Mouse (Mus musculus): ENCODE measurements around the gene Lmtk2.

The Lmtk2 gene

DNA sequence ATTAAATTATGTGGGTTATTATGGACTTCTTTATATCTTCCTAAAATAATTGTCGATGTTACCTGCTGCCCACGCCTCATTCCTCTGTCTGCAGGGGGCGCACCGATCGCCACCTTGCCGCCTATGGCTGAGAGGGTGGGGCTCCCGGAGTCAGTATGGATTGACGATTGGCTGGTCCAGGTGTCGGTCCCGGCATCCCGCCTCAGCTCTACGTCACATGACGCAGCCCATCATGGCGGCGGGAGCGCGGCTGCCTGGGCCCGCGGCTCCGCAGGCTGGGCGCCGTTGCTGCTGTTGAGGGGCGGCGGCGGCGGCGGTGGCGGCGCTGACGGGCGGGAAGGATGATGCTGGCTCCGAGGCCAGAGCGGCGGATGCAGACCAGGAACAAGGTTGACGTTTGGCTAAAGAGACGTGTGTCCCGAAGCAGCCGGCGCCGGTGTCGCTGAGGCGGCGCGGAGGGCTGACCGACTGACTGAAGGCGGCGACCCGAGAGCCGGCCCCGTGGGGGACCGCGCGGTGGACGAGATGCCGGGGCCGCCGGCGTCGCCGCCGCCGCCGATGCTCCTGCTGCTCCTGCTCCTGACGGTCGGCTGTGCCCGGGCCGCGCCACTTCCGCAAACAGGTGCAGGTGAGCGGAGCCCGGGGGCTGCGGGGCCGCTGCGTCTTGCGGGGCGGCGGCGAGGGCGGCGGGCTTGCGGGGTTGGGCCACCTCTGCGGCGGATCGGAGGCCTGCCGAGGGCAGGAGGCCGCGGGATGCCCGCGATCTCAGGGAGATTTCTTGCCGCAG, at the start of gene Lmtk2:
Gene Lmtk2, plus strand, starts transcription at position 288 of the 787 bp plus-strand sequence.
- in situ Hi-C loops (cut with MseI, MboI): no loop called here

DNA sequence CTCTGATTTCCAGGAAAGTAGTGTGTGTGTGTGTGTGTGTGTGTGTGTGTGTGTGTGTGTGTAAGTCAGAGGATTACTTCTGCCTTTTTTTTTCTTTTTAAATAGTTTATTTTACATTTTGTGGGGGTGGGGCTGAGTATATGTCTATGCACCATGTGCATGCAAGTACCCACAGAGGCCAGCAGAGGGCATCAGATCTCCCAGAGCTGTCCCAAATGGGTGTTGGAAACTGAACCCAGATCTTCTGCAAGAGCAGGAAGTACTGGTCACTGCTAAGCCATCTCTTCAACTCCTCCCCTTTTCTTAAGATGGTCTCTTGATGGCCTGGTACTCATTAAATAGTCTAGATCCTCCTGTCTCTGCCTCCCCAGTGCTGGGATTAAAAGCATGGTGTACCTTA, 49.0 kb upstream of the Lmtk2 start:
- in situ Hi-C loops (cut with MseI, MboI): no loop called here

DNA sequence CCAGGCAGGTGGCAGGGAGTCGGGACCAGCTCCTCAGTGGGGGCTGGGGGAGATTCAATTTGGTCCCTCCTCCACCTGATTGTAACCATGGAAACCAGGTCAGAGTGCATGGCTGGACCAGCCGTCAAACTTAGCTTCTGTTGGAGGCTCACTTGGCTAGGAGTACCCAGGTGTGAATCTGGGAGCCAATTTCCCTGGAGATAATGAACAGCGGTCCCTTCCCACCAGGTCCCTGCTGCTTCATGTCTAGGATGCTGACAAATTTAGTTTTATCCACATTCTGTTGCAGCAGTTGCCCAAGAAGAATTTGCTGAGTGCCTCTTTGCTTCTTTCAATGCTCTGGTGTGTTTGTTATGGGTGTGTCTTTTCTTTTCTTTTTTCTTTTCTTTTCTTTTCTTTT, 46.8 kb upstream of the Lmtk2 start:
- in situ Hi-C loops (cut with MseI, MboI): no loop called here

DNA sequence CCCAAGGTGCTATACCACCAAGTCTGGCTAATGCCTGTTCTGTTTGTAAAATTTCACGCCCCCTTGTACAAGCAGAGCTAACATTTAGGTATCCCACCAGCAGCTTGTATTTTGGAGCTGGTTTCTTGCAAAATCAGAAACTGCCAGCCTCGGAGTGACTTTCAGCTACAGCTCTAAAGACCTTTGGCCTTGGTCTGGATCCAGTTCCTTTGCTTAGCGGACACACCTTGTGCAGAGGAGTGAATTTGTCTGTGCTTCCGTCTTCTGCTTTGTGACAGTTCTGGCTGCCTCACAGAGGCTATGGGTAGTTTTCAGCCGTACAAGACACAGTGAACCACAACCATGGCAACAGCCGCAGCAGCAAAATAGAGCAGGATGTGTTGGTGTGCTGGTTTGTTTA, 45.9 kb upstream of the Lmtk2 start:
- in situ Hi-C loops (cut with MseI, MboI): no loop called here

DNA sequence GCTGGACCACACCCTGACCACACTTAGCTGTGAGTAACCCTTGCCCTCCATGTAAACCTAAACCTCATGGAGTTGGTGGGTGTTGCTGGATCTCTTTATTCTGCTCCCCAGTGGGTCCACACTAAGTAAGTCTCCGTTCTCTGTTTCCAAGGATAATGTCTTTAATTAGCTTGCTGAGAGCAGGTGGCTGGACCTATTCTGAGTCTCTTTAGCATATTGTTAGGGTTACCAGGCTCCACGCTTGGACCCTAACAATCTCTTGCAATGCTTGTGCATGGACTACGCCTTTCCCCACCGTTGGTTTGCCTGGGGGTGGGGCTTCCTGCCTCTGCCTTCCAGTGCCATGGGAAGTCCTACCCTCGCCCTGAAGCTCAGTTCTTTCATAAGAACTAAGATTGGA, 36.1 kb upstream of the Lmtk2 start:
- in situ Hi-C loops (cut with MseI, MboI): no loop called here

DNA sequence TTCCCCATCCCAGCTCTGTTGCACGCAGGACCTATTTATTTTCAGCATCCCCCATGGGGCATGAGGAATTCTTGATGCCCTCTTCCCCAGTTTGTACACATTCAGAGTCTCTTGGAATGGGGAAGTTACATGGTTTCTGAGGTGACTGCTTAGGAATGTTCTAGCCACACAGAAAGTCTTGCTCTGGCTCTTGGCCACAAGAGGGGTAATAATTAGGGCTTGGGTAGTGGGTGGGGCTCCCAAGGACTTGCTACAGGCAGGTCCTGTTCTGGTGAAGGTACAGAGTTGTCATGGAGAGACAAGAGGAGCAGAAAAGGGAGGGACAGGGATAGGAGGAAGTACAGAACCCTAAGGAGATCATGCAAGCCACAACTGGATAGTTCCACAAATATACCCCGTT, 34.2 kb upstream of the Lmtk2 start:
- in situ Hi-C loops (cut with MseI, MboI): no loop called here

DNA sequence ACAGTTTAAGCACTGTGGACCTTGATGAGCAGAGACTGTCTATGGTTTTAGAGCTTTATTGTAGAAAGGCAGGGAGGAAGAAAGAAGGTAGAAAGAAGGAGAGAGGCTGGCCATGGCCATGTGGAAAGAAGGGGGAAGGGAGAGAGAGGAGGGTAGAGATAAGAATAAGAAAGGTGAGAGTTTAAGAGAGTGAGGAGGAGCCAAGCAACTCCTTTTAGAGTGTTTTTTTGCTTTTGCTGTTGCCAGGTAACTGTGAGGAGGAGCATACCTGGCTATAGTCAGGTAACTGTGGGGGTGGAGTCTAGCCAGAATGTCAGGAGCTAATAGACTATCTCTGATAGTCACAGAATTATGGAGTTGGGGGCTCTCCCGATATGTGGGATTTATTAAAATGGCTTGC, 30.2 kb upstream of the Lmtk2 start:
- in situ Hi-C loops (cut with MseI, MboI): no loop called here

DNA sequence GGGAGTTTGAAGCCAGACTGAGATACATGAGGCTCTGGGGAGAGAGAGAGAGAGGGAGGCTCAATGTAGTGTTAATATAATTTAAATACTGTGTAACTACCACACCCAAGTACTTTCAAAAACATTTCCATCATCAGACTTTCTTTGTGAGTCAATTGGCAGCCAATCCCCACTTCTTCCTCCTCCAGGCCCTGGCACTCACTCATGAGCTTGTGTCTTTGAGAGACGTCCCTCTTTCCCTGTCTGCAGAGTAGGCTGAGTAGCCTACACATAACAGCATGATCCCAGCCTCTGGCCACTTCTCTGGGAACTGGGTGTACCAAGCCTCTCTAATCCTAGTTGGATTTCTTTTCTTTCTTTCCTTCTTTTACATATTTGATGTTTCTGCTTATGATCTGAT, 29.0 kb upstream of the Lmtk2 start:
- in situ Hi-C loops (cut with MseI, MboI): no loop called here

DNA sequence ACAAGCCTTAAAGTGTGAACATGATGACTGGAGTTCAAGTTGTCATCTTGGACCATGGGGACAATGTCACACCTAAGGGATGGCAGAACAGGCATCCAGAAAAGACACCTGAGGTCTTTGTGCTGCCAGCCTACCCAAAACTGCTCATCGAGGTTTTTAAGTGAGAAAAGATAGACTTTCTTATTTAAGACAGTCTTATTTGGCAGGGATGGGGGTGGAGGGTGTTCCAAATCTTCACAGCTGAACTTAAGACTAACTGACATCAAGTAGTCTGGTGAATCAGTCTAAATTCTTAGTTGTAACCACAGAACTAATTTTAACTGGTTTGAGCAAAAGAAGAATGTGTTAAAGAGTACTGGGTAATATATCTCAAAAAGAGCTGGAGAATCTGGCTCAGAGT, 22.7 kb upstream of the Lmtk2 start:
- in situ Hi-C loops (cut with MseI, MboI): no loop called here

DNA sequence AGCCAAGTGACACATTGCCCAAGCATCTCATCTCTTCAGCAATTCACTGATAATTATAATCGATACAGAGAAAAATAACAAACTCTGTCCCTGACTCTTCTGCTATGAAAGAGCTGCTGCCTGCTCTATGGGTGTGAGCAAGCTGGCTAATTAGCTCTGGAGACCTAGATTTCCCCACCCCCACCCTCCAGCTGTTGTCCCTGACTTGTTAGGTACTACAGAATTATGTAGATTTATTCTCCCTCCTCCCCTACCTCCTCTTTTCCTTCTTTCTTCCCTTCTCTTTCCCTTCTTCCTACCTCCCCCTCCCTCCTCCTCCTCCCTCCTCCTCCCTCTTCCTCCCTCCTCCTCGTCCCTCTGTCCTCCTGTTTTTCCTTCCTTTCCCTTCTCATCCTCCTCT, 19.4 kb upstream of the Lmtk2 start:
- in situ Hi-C loops (cut with MseI, MboI): no loop called here

DNA sequence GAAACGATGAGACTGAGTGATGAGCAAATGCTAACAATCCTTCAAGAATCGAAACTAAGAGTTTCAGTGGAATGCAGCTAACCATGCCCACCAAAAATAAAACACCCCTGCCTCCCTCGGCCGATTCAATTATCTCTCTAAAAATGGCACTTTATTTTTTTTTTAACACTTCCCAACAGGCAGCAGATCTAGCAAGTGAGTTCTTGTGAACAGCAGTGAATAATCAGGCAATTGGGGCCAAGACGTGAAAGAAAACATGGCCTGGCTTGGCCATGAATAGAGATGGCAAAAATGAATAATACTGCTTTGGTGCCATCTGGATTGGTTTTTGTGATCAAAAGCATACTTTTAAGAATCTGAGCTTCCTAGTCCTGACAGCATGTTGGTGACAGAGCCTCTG, 18.2 kb upstream of the Lmtk2 start:
- in situ Hi-C loops (cut with MseI, MboI): no loop called here

DNA sequence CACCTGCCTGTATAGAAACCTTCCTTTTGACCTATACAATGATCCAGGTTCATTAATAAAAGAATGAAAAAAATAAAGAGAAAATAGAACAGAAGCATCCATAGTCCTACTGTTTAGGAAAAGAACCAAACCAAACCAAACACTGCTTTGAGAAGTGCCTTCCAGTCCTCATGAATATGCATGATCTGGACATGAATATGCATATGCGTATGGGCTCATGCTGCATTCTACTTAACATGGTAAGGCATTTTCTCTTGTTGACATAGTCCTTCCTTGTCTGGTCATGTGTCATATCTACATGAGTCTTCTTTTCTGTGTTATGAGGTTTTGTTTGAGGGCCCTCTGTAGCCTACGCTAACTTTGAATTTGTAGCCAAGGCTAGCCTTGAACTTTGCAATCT, 16.7 kb upstream of the Lmtk2 start:
- in situ Hi-C loops (cut with MseI, MboI): no loop called here

DNA sequence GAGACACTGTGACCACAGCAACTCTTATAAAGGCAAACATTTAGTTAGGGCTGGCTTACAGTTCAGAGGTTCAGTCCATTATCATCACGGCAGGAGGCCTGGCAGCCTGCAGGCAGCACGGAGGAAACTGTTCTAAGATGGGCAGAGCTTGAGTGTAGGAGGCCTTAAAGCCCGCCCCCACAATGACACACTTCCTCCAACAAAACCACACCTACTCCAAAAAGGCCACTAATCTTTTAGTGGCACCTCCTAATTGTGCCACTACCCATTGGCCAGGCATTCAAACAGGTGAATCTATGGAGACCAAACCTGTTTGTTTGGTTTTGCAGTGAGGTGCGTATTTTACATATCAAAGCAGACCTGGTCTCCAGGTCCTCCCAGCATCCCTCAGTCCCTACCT, 16.0 kb upstream of the Lmtk2 start:
- in situ Hi-C loops (cut with MseI, MboI): no loop called here

DNA sequence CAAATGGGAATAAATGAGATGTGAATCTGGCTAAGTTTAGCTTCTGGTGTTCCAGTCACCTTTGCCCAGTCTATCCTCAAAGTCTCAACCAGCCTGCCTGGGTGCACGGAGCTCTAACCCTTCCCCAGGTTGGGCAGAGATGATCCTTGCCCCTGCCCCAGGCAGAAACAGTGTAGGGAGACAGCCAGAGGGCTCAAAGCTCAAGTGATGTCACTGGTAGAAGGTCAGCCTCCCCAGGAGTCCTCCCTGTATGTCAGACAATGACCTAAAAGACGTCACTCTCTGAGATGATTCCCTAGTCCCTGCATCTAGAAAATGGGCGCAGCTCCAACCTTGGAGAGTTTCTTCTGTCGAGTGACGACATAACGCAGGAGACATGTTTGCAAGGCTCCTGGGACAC, 14.5 kb upstream of the Lmtk2 start:
- in situ Hi-C loops (cut with MseI, MboI): no loop called here

DNA sequence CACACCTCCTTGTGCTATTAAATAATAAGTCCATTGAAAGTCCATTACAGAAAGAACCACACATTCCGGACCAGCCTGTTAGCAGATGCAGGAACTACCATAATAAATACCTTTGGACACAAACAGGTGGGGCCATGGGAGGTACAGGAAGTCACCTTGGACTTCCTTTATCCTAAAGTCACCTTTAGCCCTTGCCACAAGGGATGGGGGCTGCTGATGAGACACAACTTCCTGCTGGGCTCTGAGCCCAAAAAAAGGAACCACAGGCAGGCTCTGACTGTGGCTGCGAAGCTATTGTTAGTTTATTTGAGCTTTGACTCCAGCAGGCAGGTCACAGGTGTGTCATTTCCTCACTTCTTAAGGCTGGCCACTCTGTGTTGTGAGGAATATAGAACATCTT, 13.7 kb upstream of the Lmtk2 start:
- in situ Hi-C loops (cut with MseI, MboI): no loop called here

DNA sequence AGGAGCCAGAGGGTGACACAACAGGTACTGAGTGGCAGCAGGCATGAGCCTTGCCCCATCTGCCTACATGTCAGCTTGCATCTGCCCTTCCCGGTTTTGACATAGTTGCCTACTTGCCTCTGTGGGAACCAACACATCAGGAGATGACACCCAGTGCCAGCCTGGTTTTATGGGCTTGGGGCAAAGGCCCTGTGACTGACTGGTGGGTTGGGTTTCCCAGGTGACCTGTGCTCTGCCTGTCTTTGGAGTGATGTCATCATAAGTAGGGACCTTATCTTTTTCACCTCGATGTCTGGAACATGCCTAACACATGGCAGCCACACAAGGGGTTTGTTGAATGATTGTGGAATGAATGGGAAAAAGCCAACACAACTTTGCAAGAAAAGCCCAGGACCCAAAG, 11.9 kb upstream of the Lmtk2 start:
- in situ Hi-C loops (cut with MseI, MboI): no loop called here

DNA sequence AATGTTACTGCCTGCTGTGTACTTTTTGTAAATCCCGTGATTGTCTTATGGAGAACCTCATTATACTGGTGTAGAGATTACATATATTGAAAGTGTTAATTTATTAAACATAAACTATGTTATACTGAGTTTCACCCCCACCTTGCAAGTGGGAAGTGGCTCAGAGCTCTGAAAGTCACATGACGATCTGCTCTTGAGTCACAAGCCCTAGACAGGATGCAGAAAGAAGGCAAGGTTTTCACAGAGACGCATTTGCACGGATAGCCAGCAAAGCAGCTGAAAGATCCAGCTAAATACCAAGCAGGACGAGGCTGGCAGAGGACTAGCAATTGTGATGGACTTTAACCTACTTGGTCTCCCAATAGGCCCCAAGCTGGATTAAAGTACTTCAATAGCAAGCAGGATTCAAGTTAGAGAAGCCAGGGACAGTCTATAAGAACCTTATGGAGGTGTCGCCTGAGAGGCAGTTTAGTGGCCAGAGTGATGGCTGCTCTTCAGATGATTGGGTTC, 4.7 kb upstream of the Lmtk2 start:
- in situ Hi-C loops (cut with MseI, MboI): no loop called here

DNA sequence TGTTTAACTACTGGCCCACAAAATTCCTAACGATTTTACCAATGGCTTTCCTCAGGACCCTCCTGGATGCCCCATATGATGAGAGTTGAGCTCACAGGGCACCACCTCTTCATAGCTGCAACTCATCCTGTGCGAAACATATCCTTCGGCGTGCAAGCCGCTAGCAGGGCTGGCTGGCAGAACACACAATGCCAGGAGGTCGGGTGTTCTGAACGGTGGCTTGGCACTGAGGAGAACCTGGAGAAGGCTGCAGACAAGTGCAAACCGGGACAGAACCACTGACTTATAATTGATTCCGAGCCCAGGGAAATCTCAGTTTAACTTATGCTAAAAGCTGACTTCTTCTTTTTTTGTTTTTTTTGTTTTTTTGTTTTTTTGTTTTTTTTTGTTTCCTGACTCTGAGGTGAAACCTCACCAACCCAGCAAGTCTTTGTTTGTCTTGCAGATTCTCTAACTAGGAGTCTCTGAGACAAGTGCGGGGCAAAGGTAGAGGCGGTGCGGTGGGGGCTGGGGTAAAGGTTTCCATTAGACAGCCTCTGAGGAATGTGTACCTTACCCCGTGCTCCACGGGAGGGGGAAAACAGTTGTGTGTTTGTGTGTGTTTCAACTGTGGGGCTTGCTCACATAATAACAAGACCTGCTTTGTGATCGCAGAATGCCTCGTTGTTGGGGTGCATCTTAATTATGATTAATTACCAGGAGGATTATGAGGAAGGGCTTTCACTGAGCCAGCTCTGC, 2.2 kb upstream of the Lmtk2 start:
- in situ Hi-C loops (cut with MseI, MboI): no loop called here

DNA sequence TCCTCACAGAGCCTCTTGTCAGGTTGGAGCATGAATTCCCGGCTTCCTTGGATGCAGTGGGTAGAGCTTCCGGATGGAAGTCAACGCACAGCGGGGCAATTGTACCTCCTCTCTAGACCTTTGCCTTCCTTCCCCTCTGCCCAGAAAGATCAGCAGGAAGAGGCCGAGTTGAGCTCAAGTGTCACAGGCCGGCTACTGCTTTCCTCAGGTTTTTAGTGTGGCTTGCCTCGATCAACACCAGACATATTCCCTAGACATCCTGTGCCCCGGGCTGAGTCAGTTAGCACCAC, 1.7 kb upstream of the Lmtk2 start:
- in situ Hi-C loops (cut with MseI, MboI): no loop called here

DNA sequence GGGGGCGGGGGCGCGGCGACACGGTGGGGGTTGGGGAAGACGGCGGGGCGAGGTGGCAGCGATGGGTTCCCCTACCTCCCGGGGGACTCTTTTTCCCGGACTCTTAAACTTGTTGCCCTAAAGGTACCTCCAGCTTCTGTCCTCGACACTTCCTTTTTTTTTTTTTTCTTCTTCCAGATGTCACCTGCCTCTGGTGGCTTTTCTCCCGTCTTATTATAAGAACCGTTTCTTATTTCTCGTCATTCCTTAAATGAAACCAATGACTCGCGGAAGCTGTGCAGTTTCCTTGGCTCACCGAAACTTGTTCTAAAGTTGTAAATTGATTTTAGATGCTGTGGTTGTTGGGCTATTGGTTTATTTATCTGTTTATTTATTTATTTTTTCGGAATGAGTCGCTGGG, 712 bp downstream of the Lmtk2 start:
- in situ Hi-C loops (cut with MseI, MboI): no loop called here

DNA sequence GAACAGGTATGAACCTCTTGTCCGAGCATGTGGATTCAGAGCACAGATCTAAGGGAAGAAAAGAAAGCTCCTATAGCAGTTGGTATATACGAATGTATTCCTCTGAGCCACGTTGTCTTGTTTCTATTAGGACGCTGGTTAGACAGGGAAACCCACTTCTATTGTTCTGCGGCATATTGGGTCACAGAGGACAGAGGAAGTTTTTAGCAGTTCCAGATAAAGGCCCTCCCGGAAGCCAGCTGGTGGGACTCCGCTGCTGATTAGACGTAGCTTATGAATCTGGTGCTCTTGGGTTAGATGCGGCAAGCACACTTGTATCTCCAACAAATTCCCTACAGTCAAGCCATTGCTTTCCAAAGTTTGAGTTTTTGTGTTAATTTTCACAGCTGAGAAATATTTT, 4.8 kb downstream of the Lmtk2 start:
- in situ Hi-C loops (cut with MseI, MboI): no loop called here

DNA sequence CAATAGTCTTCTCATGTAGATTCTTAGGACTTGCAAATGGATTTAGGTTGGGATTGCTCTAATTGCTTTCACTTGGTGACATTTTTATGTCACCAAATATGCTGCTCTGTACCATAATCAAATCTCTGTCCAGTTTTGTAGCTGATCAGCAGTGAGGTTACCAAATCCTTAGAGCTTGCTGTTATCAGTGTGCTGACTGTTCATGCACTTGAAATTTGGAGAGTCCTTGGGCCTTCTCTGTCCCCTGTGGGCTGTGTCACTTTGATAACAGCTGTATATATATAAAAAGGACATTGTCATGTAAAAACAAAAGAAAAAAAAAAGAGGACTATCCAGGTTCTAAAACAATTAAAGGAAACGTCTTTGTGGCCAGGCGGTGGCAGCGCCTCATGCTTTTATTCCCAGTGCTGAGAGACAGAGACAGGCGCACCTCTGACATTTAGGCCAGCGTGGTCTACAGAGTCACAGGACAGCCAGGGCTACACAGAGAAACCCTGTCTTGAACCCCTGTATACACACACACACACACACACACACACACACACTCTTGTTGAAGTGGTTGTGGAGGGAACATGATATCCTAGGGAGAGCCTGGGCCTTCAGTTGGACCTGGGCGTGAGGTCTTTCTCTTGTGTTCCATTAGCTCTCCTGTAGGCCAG, 5.4 kb downstream of the Lmtk2 start:
- in situ Hi-C loops (cut with MseI, MboI): no loop called here

DNA sequence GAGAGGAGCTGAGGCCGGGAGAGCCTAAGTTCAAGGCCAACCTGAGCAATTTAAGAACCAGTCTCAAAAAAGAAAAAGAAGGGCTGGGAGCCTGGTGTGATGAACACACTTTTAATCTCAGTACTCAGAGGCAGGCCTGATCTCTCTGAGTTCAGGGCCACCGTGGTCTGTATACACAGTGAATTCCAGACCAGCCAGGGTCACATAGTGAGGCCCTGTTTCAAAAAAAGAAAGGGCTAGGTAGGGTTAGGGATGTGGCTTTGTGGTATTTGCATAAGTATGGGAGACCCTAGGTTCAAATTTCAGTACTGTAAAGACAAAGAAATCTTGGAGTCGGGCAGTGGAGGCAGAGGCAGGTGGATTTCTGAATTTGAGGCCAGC, 5.9 kb downstream of the Lmtk2 start:
- in situ Hi-C loops (cut with MseI, MboI): no loop called here
